Mouse (Mus musculus): ENCODE data around the gene Agpat3.

Agpat3 gene

DNA sequence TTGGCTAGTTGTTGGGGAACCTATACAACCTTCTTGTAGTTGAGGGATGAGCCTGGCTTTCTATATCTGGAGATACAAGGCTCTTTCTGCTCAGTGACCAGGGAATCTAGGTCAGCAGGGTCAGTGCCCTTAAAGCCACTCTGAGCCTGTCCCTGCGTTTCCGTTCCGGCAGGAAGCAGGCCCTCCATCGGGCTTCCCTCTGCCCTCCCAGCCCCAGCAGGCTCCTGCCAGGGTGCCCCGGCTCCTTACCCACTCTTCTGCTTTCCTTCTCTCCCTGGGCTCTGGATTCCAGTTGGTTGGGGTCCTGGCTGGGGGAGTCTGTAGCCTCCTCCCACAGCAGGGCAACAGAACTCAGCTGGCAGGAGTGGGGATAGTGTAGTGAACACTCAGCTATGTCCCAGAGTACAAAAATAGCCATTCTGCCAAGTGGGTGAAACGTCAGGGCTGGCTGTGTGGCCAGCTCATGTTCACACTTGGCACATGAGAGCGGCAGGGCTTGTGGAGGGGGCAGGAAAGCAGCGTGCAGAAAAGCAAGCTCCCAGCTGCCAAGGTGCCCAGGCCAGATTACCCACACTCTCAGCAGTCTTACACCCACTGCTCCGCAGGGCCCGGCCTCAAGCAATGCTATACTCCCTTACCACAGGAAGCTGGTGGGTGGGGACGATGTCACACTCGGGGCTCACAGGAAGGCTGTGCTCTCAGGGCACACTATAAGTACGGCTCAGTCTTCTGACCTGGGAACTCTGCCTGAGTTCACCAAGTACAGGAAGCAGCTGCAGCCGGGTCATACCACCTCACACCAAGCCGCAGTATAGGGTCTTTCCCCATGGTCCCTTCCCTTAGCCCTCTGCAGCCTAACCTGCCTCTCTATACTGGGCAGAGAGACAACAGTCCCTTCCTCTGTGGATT is 54.5 kb downstream of the Agpat3 start:
- DNase-seq (ENCODE audit: low read depth, low spot score) = no peak

- DNase-seq (ENCODE audit: low read depth, low spot score) = peak; percentile 33
These were observed 55.3 kb downstream of the Agpat3 start for GRCm38 (mm10) chr10:78296980-78297379.

DNA sequence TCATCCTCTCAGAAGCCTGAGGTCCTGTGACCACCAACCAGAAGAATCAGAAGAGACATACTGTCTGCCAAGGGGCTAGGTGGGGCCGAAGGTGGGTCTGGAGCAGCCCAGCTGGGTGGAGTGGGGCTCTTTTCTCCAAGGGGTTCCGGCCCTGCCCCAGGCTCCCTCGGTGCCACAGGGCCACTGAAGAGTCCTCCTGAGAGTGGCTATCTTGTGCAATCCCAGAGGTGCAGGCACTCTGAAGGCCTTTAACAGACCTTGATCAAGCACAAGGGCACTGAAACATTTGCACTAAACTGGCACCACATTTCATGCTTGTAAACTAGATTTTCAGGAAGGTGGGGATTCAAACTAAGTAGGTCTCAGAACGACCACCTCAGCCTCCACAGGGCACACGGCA is 55.9 kb downstream of the Agpat3 start:
- no peak for DNase-seq (ENCODE audit: low read depth, low spot score)

DNA sequence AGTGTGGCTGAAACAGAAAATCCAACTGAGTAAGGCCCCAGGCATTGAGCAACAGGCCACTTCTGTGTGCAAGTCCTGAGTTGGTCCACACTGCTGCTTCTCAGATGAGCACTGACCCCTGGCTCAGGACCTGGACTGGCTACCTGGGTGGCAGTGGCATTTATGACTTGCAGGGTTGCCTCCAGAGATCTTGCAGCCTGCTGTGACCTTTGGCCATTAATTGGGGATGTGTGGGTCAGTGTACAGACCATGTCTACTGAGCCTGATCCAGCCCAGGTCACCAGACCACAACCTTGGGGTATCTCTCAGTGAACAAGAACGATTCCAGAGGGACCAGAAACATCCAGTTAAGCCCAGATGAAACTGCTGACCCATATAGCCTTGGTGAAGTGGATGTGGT is 58.7 kb downstream of the Agpat3 start:
- DNase-seq (ENCODE audit: low read depth, low spot score) = no peak

DNA sequence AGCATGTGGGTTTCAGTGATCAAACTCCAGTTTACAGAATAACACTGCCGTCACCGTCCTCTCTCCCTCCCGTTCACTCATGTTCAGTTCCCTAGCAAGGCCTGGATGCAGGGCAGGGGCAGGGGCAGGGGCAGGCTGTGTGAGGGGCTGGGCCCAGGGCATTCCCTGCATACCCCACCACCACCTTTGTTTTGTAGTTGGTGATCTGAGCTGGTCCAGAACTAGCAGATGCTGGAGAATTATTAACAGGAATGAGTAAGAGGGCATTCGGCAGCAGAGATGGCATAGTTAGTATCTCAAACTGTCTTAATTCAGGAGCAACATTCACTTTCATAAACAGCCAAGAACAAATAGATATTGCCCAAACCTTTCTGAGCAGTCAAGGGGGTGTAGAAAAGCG is 59.9 kb downstream of the Agpat3 start:
- no peak for DNase-seq (ENCODE audit: low read depth, low spot score)

GRCm38 (mm10) chr10:78290730-78291535 is 61.4 kb downstream of the Agpat3 start:
- no peak for DNase-seq (ENCODE audit: low read depth, low spot score)

DNA sequence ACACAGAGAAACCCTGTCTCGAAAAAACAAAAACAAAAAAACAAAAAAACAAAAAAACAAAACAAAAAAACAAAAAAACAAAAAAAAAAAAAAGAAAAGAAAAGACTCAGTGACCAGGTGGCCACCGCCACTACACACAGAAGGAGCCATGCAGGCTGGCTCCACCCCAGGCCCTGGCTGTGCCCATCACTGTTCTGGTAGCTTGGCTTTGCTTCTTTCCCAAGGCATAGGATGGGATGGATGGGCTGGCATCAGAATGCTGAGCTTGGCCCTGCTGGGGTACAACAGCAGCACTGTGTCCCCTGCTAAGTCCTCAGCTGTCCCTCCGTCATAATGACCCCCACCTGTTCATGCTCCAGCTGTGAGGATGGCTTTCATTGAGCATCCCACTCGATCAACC is 63.4 kb downstream of the Agpat3 start:
- no peak for DNase-seq (ENCODE audit: low read depth, low spot score)

DNA sequence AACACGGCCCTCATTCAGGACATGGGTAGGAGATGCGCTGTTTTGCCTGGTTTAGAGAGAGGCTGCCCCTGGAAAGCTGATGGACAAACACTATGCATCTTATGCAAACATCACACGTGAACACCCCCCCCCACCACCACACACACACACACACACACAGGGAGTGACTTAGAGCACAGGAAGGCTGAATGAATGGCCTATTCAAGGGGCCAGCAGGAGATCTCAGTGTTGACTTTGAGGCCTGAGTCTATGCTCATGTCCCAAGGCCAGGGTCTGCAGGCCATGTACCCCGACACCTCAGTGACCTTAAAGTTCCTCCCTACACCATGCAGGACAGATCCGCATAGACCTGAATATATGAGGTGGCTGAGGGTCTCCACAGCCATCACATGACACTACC is 64.2 kb downstream of the Agpat3 start:
- no peak for DNase-seq (ENCODE audit: low read depth, low spot score)

DNA sequence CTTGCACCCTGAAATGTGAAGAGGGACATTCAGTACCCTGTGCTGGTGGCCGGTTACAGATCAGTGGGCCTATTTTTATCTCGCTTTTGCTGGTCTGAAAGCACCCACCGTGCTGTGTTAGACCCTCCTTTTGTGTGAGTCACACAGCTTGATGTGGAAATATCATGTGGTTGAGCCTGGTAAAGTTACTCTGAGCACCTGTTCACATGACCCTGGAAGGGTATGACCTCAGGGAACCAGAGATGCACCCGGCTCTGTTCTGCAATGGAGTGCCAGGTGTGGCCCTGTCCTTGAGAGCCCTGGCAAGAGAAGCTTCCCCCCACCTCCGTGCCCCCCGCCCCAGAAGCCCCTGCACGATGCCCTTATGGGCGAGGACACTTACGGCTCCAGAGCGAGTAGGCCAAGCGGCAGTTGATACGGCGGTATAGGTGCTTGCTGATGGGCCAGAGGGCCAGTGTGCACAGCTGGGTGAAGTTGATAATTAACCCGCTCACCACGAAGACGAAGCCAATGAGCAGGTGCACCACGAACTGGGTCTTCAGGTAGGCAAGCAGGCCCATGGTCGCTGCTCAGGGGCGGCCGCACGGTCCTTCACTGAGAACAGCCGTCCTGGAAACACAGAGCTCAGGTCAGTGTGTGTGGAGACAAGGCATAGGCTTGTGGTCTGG is 64.7 kb downstream of the Agpat3 start:
- no peak for DNase-seq (ENCODE audit: low read depth, low spot score)

DNA sequence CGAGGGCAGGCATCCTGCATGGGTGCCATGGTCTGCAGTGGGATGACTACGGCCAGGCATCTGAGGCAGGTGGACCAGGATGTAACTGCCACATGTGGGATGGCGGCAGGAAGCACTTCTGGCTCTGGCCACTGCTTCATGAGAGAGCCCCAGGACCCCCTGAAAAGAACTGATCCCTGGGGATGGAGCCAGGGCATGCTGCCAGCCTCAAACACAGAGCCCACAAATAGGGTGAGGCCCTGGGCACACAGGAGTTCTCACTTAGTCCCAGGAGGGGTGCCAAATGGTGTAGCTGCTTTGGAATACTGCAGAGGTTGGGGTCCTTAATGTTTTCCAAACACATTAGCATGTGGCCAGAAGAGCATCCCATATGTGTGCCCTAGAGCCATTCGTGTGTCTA is 66.3 kb downstream of the Agpat3 start:
- no peak for DNase-seq (ENCODE audit: low read depth, low spot score)

DNA sequence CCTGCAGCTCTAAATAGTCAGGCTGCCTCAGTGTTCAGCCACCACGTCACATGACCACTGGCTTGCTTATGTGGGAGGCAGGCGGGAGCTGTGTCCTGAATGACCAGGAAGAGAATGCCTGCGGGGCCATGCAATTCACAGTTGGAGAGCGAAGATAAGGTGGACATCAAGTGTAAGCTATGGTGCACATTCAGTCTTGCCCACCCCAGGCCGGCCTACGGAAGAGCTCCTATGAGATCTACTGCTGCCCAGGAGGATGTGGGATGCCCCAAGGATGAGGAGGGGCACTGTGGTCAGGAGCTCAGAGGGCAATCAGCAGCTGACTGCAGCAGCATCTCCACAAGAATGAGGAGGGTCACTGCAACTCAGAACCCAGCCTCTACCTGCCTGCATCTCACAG is 66.9 kb downstream of the Agpat3 start:
- no peak for DNase-seq (ENCODE audit: low read depth, low spot score)

DNA sequence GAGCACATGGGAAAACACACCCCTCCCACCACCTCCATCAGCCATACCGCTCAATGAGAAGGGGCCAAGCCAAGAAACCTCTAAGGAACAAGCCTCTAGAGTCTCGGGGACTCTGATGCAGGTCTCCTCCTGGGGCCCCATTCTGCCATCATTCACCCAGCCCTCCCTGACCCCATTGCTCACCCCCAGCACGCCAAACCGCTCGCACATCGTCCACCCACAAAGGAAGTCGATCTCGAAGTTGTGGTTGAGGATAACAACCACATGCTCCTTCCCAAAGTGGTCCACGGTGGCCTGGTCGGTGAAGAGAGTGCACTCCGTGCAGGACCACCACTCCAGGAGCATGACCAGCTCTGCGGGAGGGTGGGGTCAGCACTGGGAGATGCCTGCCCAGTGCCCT is 67.5 kb downstream of the Agpat3 start:
- no peak for DNase-seq (ENCODE audit: low read depth, low spot score)

- no peak for DNase-seq (ENCODE audit: low read depth, low spot score)
These were observed 69.9 kb downstream of the Agpat3 start for GRCm38 (mm10) chr10:78282411-78282810.

DNA sequence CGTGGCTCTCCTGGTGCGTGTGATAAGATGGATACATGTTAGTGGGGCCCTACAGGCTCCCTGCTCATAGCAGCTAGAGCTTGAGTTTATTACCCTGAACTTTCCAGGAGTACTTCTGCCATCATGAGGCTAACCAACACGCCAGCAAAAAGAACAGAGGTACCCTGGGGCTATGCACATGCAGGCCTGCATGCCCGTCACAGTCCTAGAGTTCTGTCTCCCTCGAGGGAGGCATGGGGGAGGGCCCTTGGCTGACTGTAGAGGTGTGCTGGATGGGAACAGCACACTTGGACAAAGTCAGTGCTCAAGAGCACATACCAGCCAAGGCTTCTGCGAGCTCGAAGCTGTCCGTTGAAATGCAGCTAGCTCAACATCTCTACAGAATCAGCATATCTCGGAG is 71.8 kb downstream of the Agpat3 start:
- no peak for DNase-seq (ENCODE audit: low read depth, low spot score)

- peak; percentile 81 for DNase-seq (ENCODE audit: low read depth, low spot score)
These were observed 73.1 kb downstream of the Agpat3 start for GRCm38 (mm10) chr10:78279210-78279609.

- DNase-seq (ENCODE audit: low read depth, low spot score) = peak; percentile 23
These were observed 74.5 kb downstream of the Agpat3 start for GRCm38 (mm10) chr10:78277835-78278234.

DNA sequence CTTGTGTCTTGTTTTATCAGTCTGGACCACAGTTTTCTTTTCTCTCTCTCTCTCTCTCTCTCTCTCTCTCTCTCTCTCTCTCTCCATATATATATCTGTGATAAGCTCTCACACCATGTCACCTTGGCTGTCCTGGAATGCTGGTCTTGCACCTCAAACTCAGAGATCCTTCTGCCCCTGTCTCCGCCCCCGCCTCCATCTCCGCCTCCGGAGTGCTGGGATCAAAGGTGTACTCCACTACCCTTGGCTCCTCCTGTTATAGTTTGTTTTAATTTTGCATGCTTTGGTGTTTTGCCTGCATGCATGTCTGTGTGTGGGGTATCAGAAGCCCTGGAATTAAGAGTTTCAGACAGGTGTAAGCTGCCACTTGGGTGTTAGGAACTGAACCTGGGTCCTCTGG is 76.0 kb downstream of the Agpat3 start:
- DNase-seq (ENCODE audit: low read depth, low spot score) = no peak

- peak; percentile 80 for DNase-seq (ENCODE audit: low read depth, low spot score)
These were observed 79.4 kb downstream of the Agpat3 start for GRCm38 (mm10) chr10:78272932-78273331.

GRCm38 (mm10) chr10:78265881-78266280 is 86.4 kb downstream of the Agpat3 start:
- DNase-seq (ENCODE audit: low read depth, low spot score) = no peak

- no peak for DNase-seq (ENCODE audit: low read depth, low spot score)
These were observed 87.6 kb downstream of the Agpat3 start for GRCm38 (mm10) chr10:78264735-78265134.

DNA sequence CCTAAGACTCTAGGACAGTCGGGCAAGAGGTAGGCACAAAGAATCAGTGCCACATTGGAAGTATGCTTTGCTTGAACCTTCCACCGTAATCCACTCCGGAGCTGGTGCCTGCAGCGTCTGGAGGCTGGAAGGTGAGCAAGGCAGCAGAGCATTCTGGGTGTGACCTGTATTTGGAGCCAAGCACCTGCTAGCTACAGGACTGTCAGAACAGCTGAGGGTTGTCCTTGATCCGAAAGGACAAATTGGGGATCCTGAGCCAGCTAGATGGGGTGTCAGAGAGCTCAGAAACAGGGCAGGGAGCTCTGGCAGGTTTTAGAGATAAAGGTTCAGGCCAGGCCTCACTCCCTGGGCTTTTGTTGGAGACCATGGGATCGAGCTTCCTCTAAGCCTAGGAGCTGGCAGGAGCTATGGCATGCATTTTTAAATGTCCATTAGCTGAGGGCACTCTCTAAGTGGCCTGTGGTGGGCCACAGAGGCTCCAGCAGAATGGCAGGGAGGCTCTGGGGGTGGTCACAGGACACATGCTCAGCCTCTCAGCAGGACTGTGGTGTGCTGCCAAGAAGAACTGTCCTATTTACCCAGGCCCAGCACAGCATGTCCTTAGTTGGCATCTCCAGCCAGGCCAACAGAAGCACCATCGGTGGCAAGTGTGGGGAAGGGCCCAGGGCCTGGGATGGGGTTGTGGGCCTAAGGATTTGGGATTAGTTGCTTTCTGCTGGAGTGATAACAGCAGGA is 91.2 kb downstream of the Agpat3 start:
- peak; percentile 50 for DNase-seq (ENCODE audit: low read depth, low spot score)

DNA sequence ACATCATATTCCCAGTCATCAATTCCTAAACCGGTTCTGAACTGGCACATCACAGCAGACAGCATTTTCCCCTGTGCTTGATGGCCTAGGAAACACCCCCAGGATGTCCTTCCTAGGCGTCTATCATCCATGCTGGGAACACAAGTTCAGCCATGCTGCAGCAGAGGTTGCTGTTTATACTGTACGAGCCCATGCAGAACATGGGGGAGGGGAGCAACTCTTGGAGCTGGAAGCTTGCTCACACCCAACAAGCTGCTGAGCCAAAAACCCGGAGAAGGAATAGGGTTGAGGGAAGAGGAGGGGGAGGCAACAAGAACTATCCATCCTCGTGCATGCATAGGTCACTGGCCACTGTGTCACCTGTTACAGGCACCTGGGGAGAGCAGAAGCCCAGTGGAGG is 92.0 kb downstream of the Agpat3 start:
- peak; percentile 80 for DNase-seq (ENCODE audit: low read depth, low spot score)

All from ZHBTc4 (cell line).